23 mouse cellular contexts compared by ENCODE assay signal in the genomic region with DNA sequence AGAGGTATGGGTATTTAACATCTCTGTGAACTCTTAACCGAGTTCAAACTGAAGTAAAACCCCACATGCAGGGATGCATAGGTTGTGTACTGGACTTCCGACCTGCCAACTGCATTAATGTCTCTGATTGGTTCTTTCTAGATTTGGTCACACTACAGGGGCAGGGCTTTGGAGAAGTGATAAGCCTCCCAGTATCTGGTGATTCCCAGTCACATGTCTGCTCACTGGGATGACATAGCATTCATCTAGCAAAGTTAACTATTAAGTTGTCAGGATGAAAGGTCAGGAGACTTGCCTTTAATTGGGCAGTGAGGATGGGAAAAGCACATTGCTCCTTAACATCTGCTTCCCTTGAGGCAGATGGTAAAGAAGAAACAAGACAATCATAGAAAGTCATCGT. TPM values are rescaled to one million over a fixed set of nuclear protein-coding genes. Genes with fewer than 3 reads are reported as not detected.
DNase-seq lines count a peak whose midpoint lies in the region; ATAC-seq and TF ChIP-seq lines count a peak whose summit lies in the region.
"Had no signal": no experiment of that assay in that cellular context is flagged by ENCODE, and none has a peak within 500 bp of the region (broad histone marks: within the 10 kb centered on the region; RNA-seq: fewer than 3 reads in every experiment).

A gene (plus strand): TSS at position 213 of the 400 bp plus-strand sequence.

- WGBS in kidney, adult 2 months, result 57% methylated on average over 3 of the region's 3 CpGs
- 88% methylated on average over 3 of the region's 3 CpGs for WGBS in kidney, embryonic 14.5 days
- 73% methylated on average over 3 of the region's 3 CpGs for WGBS in liver, embryonic 11.5 days
- 29% methylated on average over 3 of the region's 3 CpGs for WGBS in small intestine, adult 2 months

- H3K27me3 ChIP-seq in kidney, adult 2 months (replicated peaks; ENCODE audit: control insufficient read depth, insufficient read depth, low read length), result no peaks in the 10 kb centered on the region
- no peaks in the 10 kb centered on the region for H3K27me3 ChIP-seq in kidney, embryonic 14.5 days (ENCODE audit: control insufficient read depth, insufficient read depth, low read length)
- no peaks in the 10 kb centered on the region for H3K27me3 ChIP-seq in liver, embryonic 11.5 days (replicated peaks; ENCODE audit: control insufficient read depth, insufficient read depth, low read length)
- H3K27me3 ChIP-seq in small intestine, adult 2 months (ENCODE audit: control insufficient read depth, insufficient read depth, low read length), result no peaks in the 10 kb centered on the region
- H3K27me3 ChIP-seq: forebrain, embryonic 15.5 days; midbrain, embryonic 13.5 days; neural tube, embryonic 12.5 days had no signal

- ATAC-seq in kidney, embryonic 14.5 days (ENCODE audit: low FRiP score, low TSS enrichment), result no peak
- ATAC-seq in liver, embryonic 11.5 days (replicated peaks; ENCODE audit: low FRiP score), result no peak
- ATAC-seq: forebrain, embryonic 15.5 days; hindbrain, embryonic 16.5 days; midbrain, embryonic 13.5 days; Patski had no signal

- peaks cover 7% of the 10 kb centered on the region; the same call in 1 of the 2 replicates for H3K36me3 ChIP-seq in kidney, adult 2 months (ENCODE audit: control insufficient read depth, insufficient read depth, low read length)
- no peaks in the 10 kb centered on the region for H3K36me3 ChIP-seq in kidney, embryonic 14.5 days (ENCODE audit: control insufficient read depth, insufficient read depth, low read length)
- H3K36me3 ChIP-seq in liver, embryonic 11.5 days (ENCODE audit: control insufficient read depth, insufficient read depth, low read length), result no peaks in the 10 kb centered on the region
- H3K36me3 ChIP-seq in small intestine, adult 2 months (ENCODE audit: control insufficient read depth, insufficient read depth, low read length), result peaks cover 26% of the 10 kb centered on the region
- H3K36me3 ChIP-seq: forebrain, embryonic 15.5 days; midbrain, embryonic 13.5 days; neural tube, embryonic 12.5 days had no signal

- TF ChIP-seq POLR2A in kidney, adult 2 months (IDR thresholded peaks at IDR 0.05; ENCODE audit: low read depth, low read length), result peak; percentile 9
- no peak for TF ChIP-seq POLR2A in small intestine, adult 2 months (IDR thresholded peaks at IDR 0.05; ENCODE audit: low read depth, low read length)

- TF ChIP-seq CTCF in kidney, adult 2 months (conservative IDR thresholded peaks at IDR 0.05; ENCODE audit: insufficient read depth, insufficient read length, low read depth, low read length), result no peak
- no peak for TF ChIP-seq CTCF in small intestine, adult 2 months (IDR thresholded peaks at IDR 0.05; ENCODE audit: extremely low read depth, insufficient read length, insufficient replicate concordance, low read depth, low read length)

- H3K27ac ChIP-seq in kidney, adult 2 months (ENCODE audit: insufficient read depth, low read depth, low read length), result peak within 1 kb of the TSS; percentile 92
- H3K27ac ChIP-seq in kidney, embryonic 14.5 days (ENCODE audit: low read depth, low read length), result no peak within 1 kb of the TSS
- H3K27ac ChIP-seq in liver, embryonic 11.5 days (ENCODE audit: low read depth, low read length), result no peak within 1 kb of the TSS
- peak within 1 kb of the TSS; percentile 82 for H3K27ac ChIP-seq in small intestine, adult 2 months (ENCODE audit: insufficient read depth, low read depth, low read length)
- H3K27ac ChIP-seq: forebrain, embryonic 15.5 days; midbrain, embryonic 13.5 days; neural tube, embryonic 12.5 days had no signal

- DNase-seq in kidney, adult 2 months, result peak; percentile 89
- DNase-seq in kidney, adult 9 months, result peak; percentile 92
- no peak for DNase-seq in liver, embryonic 11.5 days (ENCODE audit: low spot score)
- no peak for DNase-seq in cerebellum, postnatal 36 days
- no peak for DNase-seq in thymus, postnatal 0 days (ENCODE audit: low spot score)
- no peak for DNase-seq in gastrocnemius, adult 8-10 months (ENCODE audit: low spot score in 2 of 2)
- DNase-seq: adrenal gland, postnatal 36 days; cerebellum, adult 2 months; gastrocnemius, postnatal 36 days; left cerebral cortex, postnatal 4 days; lung, adult 18-20 months; lung, postnatal 14 days; right cerebral cortex, adult 18-20 months; thymus, postnatal 36 days had no signal

- no peak within 1 kb of the TSS for H3K4me2 ChIP-seq in kidney, embryonic 14.5 days (replicated peaks; ENCODE audit: low read depth, low read length)
- H3K4me2 ChIP-seq in liver, embryonic 11.5 days, result peak within 1 kb of the TSS; percentile 29; the same call in 1 of the 2 replicates
- H3K4me2 ChIP-seq: forebrain, embryonic 15.5 days; midbrain, embryonic 13.5 days; neural tube, embryonic 12.5 days had no signal

- H3K4me1 ChIP-seq in kidney, adult 2 months (ENCODE audit: control insufficient read depth, insufficient read depth, low read length), result peaks cover 4% of the 10 kb centered on the region; the same call in 1 of the 2 replicates
- H3K4me1 ChIP-seq in kidney, embryonic 14.5 days (ENCODE audit: control insufficient read depth, insufficient read depth, low read length), result no peaks in the 10 kb centered on the region
- H3K4me1 ChIP-seq in liver, embryonic 11.5 days (replicated peaks; ENCODE audit: control insufficient read depth, insufficient read depth, low read length), result no peaks in the 10 kb centered on the region
- peaks cover 4% of the 10 kb centered on the region for H3K4me1 ChIP-seq in small intestine, adult 2 months (ENCODE audit: control insufficient read depth, insufficient read depth, insufficient read length, low read length)
- H3K4me1 ChIP-seq: forebrain, embryonic 15.5 days; midbrain, embryonic 13.5 days; neural tube, embryonic 12.5 days had no signal

- no peak within 1 kb of the TSS for H3K9ac ChIP-seq in kidney, embryonic 14.5 days (ENCODE audit: low read depth, low read length)
- H3K9ac ChIP-seq in liver, embryonic 11.5 days (ENCODE audit: low read depth, low read length), result no peak within 1 kb of the TSS
- H3K9ac ChIP-seq: forebrain, embryonic 15.5 days; midbrain, embryonic 13.5 days; neural tube, embryonic 12.5 days had no signal

- no peaks in the 10 kb centered on the region for H3K9me3 ChIP-seq in kidney, embryonic 14.5 days (ENCODE audit: control insufficient read depth, low read length)
- H3K9me3 ChIP-seq in liver, embryonic 11.5 days (ENCODE audit: control insufficient read depth, low read length), result no peaks in the 10 kb centered on the region
- H3K9me3 ChIP-seq: forebrain, embryonic 15.5 days; midbrain, embryonic 13.5 days; neural tube, embryonic 12.5 days had no signal

- peak within 1 kb of the TSS; percentile 67 for H3K4me3 ChIP-seq in kidney, adult 2 months (ENCODE audit: insufficient read depth, low read depth, low read length)
- H3K4me3 ChIP-seq in kidney, embryonic 14.5 days (ENCODE audit: low read length), result no peak within 1 kb of the TSS
- no peak within 1 kb of the TSS for H3K4me3 ChIP-seq in liver, embryonic 11.5 days (ENCODE audit: low read depth, low read length)
- H3K4me3 ChIP-seq in small intestine, adult 2 months (ENCODE audit: low read depth, low read length), result no peak within 1 kb of the TSS
- H3K4me3 ChIP-seq: forebrain, embryonic 15.5 days; midbrain, embryonic 13.5 days; neural tube, embryonic 12.5 days had no signal

RNA-seq across cellular contexts. Expression of the gene that starts here (rescaled TPM):
- polyA plus RNA-seq in kidney, adult 2 months (2012; rRNA removed), result 158 and 166 TPM in 2 replicates
- 0.94 and 1.7 TPM in 2 replicates for polyA plus RNA-seq in kidney, embryonic 14.5 days (2014; fragmentation: Nextera tagmentation; extraction: Ambion mirVana)
- polyA plus RNA-seq in liver, embryonic 11.5 days (2014; fragmentation: Nextera tagmentation; extraction: Ambion mirVana), result 4.5 and 5.1 TPM in 2 replicates
- 25.3 and 49.5 TPM in 2 replicates for polyA plus RNA-seq in small intestine, adult 2 months (2012; rRNA removed)
- polyA plus RNA-seq in thymus, postnatal 0 days (2015; fragmentation: Nextera tagmentation; extraction: Ambion mirVana), result not detected in 2 replicates
- total RNA-seq in gastrocnemius, adult 8-10 months (2022), result under 1 TPM in 1 of 4 experiments, not detected in 3; 0.11 TPM
- total RNA-seq: gastrocnemius, postnatal 36 days; heart, adult 8-10 months; hematopoietic stem cell, adult 5-6 weeks had no signal
- polyA plus RNA-seq: forebrain, embryonic 15.5 days; Patski had no signal

Comparison
In these comparisons a context has a peak if more than half of its experiments do, and no peak if none do; other contexts are left out.
1. H3K27ac ChIP-seq: peak in kidney, adult 2 months (single experiment) and small intestine, adult 2 months (single experiment); none in kidney, embryonic 14.5 days (single experiment) and liver, embryonic 11.5 days (single experiment).
2. DNase-seq: peak in kidney, adult 2 months (single experiment) and kidney, adult 9 months (single experiment); none in liver, embryonic 11.5 days (single experiment), cerebellum, postnatal 36 days (0 of 2), thymus, postnatal 0 days (single experiment) and gastrocnemius, adult 8-10 months (0 of 2).